Mouse (Mus musculus) spleen, adult 18-20 months (tissue): ENCODE measurements around the gene 4930486L24Rik.
A peak's percentile ranks its signal among the peaks of the same experiment; 100 is the strongest.
"Not testable (repeated sequence)": the region's sequence is repeated elsewhere in the genome, so short reads cannot be mapped to it uniquely, and the experiment has no call there.

Source experiments
- DNase-seq, 2 experiments: peaks; one replicate each; pipeline ENCODE4 v3.0.0; 2022; ENCODE audit warnings: mixed read lengths in 2 of 2

Gene 4930486L24Rik

DNA sequence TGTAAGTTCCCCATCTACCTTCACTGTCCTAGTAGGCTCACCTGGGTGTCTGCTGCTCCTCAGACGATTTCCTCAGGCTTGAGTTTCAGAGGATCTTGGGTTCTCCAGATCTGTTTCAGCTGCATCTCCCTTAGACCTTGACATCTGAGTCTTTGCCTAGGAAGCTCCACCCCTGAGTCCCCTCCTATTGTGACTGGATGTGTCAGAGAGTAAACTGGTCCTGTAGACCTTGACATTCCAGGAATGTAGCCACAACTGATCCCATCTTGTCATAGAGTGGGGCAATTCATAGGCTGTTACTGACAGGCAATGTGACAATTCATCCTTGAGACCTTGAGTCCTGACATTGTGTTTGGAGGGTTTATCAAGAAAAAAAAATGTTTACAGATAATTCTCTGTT, at the start of gene 4930486L24Rik:
TSS of gene 4930486L24Rik (minus strand) at position 195 of the 400 bp plus-strand sequence.
- DNase-seq = no peak

- not testable (repeated sequence) for DNase-seq
Measured at GRCm38 (mm10) chr13:60904780-60905179, 40.5 kb upstream of the 4930486L24Rik start, which contains the start of gene Tpbpb. Tpbpb (minus strand) TSS chr13:60904880.

GRCm38 (mm10) chr13:60897328-60897727, 33.1 kb upstream of the 4930486L24Rik start, which contains the start of gene Ctla2b:
Ctla2b (minus strand) TSS chr13:60897447.
- peak; percentile 9 to 14 for DNase-seq

DNA sequence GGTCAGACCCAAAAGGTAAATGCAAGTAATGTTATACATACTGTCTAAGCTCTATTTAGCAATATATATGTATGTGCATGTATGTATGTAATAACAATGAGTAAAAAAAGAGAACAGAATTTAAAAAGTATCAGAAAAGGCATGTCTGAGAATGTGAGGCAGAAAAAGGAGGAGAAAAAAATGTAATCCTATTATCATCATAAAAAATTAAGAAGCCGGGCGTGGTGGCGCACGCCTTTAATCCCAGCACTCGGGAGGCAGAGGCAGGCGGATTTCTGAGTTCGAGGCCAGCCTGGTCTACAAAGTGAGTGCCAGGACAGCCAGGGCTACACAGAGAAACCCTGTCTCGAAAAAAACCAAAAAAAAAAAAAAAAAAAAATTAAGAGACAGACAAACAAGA, 32.5 kb upstream of the 4930486L24Rik start, which contains the start of gene Gm49392:
TSS of gene Gm49392 (minus strand) at position 101 of the 400 bp plus-strand sequence.
- not testable (repeated sequence) for DNase-seq

DNA sequence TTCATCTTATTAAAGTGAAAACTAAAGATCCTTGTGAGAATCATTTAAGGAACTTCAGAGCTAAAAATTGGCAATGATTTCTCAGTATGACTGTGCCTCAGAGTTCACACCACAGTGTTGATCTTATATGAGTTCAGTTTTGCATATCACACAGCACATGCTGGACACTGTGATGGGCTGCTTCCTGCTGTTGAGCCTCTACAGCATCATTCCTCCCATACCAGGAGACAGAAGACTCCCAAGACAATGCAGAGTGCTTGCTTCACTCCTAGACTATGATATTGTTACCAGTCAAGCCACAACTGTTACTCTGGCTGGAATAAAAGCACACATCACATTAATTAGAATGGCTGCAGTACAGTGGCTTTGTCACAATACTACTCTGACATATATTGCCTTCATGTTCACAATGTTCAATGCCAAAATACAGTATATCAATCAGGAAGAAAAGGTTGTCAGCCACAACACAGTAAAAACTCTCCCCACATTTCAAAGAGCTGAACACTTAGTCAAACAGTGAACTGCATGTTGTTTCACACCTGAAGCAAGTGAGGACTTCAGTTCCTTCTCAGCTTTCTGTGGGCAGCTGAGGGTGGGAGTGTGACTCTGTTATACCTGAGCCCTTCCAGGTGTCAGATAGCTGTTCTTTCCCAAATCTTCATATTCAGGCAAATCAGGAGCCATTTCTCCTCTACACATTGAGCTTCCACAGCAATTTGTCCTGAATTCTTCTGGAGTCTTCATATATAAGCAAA, 31.3 kb upstream of the 4930486L24Rik start:
- DNase-seq = no peak

DNA sequence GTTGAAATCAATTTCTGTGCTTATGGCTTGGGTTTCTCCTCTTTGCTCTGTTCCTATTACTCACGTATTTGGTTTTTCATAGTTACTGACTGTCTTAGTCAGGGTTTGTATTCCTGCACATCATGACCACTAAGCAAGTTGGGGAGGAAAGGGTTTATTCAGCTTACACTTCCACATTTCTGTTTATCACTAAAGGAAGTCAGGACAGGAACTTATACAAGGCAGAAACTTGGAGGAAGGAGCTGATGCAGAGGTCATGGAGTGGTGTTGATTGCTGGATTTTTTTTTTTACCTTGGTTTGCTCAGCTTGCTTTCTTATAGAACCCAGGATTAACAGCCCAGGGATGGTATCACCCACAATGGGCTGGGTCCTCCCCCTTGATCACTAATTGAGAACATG, 28.0 kb upstream of the 4930486L24Rik start:
- DNase-seq = no peak

DNA sequence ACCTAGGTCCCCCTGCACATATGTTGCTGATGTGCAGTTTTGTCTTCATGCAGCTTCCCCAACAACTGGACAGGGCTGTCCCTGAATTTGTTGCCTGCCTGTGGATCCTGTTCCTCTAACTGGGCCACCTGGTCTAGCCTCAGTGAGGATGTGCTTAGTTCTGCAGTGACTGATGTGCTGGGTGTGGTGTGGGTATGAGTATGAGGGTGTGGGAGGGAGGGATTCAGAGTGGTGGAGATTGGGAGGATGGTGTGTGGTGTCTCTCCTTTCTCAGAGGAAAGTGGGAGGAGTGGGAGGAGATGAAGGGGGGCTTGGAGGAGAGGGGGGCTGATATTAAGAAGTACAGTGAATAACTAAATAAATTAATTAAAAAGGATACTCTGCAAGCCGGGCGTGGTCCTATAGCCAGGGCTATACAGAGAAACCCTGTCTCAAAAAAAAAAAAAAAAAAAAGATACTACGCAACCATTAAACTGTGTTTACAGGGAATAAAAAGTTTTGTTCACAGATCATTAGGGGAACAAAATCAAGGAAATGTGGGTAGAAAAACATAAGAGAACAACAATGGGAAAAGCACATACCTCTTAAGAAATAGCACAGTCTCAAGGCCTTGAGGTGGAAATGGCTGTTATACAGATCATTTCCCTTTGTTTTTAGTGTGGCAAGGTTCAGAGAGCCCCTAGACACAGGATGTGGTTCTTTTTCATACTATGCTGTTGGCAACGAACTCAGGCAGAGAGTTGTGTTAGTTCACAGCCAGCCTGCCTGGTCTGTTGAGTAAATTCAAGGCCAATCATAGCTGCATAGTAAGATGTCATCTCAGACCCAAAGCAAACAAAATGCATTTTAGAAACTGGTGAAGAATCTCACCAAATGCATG, 15.8 kb downstream of the 4930486L24Rik start:
- DNase-seq = no peak

DNA sequence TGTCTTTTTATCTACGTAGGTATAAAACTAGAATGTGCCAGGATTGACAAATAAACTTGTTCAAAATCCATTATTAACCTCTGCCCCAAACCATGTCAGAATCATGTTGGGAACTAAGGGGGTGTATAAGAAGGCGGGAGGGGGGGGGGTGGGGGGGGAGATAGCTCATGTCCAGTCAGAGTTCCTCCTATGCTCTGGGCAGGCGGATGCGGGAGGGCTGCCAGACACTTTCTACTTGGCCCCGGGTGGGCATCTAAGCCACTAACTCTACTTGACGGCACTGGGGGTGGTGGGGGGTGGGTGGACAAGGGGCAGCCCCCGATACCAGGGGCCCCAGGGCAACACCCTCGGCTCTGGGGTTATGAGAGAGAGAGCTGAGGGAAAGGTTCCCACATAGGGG, 21.1 kb downstream of the 4930486L24Rik start:
- no peak for DNase-seq

DNA sequence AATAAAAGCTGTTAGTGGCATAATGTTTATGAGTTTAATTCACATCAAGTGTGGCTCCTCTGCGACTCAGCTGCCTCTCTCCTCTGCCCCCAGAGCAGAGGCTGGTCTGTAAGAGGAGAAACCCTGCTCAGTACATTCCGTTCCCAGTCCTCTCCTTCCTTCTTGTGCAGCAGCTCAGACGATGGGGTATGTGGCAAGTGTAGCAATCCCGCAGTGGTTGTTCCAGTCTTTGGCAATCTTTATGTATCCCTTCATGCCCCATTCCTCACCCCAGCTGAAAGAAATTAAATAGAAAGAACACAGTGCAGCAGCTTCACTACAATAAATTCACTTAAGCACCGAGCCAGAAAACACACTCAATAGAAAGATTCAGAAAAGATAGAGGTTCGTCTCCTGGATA, 21.6 kb downstream of the 4930486L24Rik start:
- no peak for DNase-seq

- DNase-seq = no peak
Measured at GRCm38 (mm10) chr13:60839353-60839902, 24.8 kb downstream of the 4930486L24Rik start.

DNA sequence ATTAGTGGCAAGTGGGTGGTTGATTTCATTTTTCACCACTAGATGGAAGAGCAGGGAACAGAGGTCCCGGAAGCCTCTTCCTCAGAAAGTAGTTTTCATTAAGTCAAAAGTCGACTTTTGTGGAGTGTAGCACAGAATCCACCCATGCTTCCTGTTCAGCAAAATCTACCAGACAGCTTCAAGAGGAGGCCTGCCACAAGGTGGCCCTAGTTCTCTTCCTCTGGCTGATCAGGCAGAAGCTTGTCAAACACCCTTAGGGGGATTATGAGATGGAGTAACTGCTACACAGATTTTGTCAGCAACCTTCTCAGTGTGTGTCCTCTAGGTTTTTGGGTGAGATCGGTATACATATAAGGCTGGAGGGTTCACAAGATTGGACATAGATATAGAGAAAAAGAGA, 38.2 kb downstream of the 4930486L24Rik start:
- peak in 1 of 2 experiments; percentile 17 for DNase-seq

DNA sequence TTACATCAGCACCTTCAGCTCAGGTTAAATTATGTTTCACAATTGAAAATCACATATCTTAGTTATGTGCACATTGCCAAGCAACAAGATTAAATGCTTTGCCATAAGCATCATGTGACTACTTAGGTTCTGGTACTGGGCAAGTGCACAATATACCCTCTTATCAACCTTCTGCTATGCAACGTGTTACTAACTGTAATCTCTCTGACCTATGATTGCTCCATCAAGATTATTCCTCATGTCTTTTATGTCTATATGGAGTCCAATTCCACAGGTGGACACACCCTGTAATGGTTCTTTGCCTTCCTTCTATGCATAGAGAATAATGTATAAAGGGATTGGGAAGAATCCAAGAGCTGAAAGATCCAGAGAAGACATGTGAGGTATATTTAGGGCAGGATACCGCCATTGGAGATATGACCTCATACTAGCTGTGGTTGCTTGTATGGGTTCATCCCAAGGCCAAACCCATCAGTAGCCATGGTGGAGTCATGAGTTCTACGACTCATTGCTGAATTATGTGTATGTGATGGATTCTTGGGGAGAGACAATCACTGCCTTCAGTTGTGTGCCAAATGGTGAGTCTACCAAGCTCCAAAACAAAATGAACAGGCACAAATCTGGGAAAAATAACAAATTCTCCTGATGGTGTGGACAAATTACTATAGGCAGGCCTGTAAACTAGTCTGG, 43.6 kb downstream of the 4930486L24Rik start:
- no peak for DNase-seq

GRCm38 (mm10) chr13:60819469-60819868, 44.8 kb downstream of the 4930486L24Rik start:
- no peak for DNase-seq

DNA sequence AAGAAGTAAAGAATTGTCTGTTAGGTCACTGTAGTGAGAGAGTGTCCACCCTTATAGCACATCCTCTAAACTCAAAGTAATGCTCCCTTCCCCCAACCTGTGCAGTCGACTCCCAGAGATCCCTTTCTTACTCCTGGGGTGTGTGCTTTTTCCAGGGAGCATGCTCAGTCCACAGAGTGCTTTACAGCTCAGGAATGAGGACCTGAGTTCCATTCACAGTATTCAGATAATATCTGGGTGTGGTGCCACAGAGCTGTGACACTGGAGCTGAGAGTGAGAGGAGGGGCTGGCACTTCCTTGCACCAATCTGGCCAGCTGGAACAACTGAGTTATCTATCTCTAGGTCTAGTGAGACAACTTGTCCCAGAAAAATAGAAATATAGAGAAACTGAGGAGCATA, 50.6 kb downstream of the 4930486L24Rik start:
- no peak for DNase-seq

- no peak for DNase-seq
Measured at GRCm38 (mm10) chr13:60812768-60813167, 51.5 kb downstream of the 4930486L24Rik start.

DNA sequence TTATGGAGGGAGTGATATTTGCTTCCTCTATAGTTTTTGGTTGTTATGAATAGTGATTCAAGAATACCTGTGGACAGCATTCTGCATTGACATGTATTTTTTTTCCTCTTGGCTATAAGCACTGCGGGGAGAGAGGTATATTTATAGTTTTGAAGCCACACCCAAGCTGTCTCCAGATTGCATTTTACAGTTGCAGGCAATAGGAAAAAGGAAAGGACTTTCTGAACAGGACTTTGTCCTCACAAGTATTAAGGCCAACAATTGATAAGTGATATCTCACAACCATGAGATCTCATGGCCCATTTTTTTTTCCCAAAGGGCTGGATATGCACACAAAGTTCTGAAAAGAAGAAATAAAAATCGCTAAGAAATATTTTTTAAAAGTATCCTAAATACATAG, 54.6 kb downstream of the 4930486L24Rik start:
- DNase-seq = no peak

DNA sequence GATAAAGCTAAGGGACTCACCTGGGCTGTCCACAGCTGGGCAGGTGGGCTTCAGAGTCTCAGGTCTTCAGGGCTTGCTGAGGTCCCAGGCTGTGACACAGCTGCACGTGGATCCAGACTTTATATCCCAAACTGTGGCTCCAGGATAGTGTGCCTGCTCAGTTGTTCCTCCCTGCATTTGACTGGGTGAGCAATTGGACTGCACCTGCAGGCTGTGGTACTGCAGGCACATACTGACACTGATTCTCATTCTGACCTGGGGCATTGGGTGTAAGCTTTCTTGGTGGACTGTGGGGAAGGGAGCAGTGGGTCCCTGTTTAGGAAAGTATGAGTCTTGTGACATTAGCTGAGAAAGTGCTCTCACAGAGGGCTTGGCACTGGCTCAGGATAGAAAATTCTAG, 61.5 kb downstream of the 4930486L24Rik start, which contains the start of gene Ctsll3:
TSS of gene Ctsll3 (minus strand) at position 101 of the 400 bp plus-strand sequence.
- no peak for DNase-seq
